Mouse (Mus musculus) liver, embryonic 13.5 days (tissue): ENCODE results near the gene Phlpp2. TPM values are rescaled to one million over a fixed set of nuclear protein-coding genes. Genes with fewer than 3 reads are reported as not detected.

Experiments
- ATAC-seq: fragments of 200-750 bp; cut with Nextera tagmentation; 2 replicates; pipeline ENCODE4 v1.8.0; 2017; ENCODE audit warnings: low read depth, mild to moderate bottlenecking, moderate number of reproducible peaks, moderate library complexity
- DNase-seq: peaks from one replicate; pipeline ENCODE4 v3.0.0; 2022
- H3K27ac ChIP-seq: fragments of 300-500 bp; sonication (generic); 2 replicates; pipeline ENCODE4 v1.5.1; 2015; ENCODE audit warnings: moderate library complexity, mild to moderate bottlenecking, inconsistent platforms
- H3K27me3 ChIP-seq: fragments of 300-500 bp; sonication (generic); 2 replicates; pipeline ENCODE4 v1.6.1; 2015; ENCODE audit warnings: mild to moderate bottlenecking, inconsistent platforms
- H3K36me3 ChIP-seq: fragments of 300-500 bp; sonication (generic); 2 replicates; pipeline ENCODE4 v1.6.1; 2015; ENCODE audit warnings: mild to moderate bottlenecking, inconsistent platforms
- H3K4me1 ChIP-seq: fragments of 300-500 bp; sonication (generic); replicated peaks from 2 replicates; pipeline ENCODE4 v1.6.1; 2015; ENCODE audit warnings: inconsistent platforms
- H3K4me2 ChIP-seq: fragments of 300-500 bp; sonication (generic); 2 replicates; pipeline ENCODE4 v1.6.1; 2015; ENCODE audit warnings: inconsistent platforms, mild to moderate bottlenecking, moderate library complexity
- H3K4me3 ChIP-seq: fragments of 300-500 bp; sonication (generic); replicated peaks from 2 replicates; pipeline ENCODE4 v1.5.1; 2015; ENCODE audit warnings: mild to moderate bottlenecking, inconsistent platforms
- H3K9ac ChIP-seq: fragments of 300-500 bp; sonication (generic); 2 replicates; pipeline ENCODE4 v1.6.1; 2015; ENCODE audit warnings: mild to moderate bottlenecking, inconsistent platforms
- H3K9me3 ChIP-seq: fragments of 300-500 bp; sonication (generic); replicated peaks from 2 replicates; pipeline ENCODE4 v1.6.1; 2016; ENCODE audit warnings: inconsistent platforms
- WGBS: fragments of 180-500 bp; shearing (Covaris S2); methylation state at CpG from one replicate; pipeline ENCODE4 v1.1.7; 2015; ENCODE audit not compliant: insufficient replicate concordance; 5-methylcytosine and 5-hydroxymethylcytosine counted together
- polyA plus RNA-seq: library from polyadenylated mRNA; unstranded; fragments of >200 nt; fragmentation: Nextera tagmentation; extraction: Ambion mirVana; gene quantifications from 2 replicates; pipeline ENCODE4 v1.2.1, GENCODE M21; 2015

The Phlpp2 gene
- polyA plus RNA-seq, 1 experiment from 2014 or later: 2.7 TPM

DNA sequence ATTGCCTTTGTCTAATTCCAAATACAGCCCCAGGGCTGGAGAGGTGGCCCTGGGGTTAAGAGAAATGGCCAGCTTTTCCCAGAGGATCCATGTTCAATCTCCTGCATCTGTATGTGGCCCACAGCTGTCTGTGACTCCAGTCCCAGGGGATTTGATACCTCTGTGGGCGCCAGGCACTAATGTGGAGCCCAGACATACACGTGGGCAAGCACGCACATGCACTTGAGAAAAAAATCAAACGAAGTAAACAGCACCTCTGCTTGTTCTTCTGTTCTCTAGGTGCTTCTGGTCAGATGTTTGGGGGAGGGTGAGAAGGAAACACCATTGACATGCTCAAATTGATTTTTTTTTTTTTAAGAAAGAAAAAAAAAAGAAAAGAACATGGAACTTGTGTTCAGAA, 95.8 kb downstream of the Phlpp2 start:
- Histone ChIP-seq H3K27me3 (peaks cover 52% of the 10 kb centered on the region), H3K4me2 (no peak overlapping the region), H3K9me3 (no peaks in the 10 kb centered on the region), H3K36me3 (no peaks in the 10 kb centered on the region), H3K4me3 (no peak overlapping the region), H3K4me1 (peaks cover 9% of the 10 kb centered on the region), H3K9ac (no peak overlapping the region), H3K27ac (no peak overlapping the region)
- DNase-seq (no peak), ATAC-seq (no peak)
- 57% methylated on average over 4 of the region's 4 CpGs for WGBS

DNA sequence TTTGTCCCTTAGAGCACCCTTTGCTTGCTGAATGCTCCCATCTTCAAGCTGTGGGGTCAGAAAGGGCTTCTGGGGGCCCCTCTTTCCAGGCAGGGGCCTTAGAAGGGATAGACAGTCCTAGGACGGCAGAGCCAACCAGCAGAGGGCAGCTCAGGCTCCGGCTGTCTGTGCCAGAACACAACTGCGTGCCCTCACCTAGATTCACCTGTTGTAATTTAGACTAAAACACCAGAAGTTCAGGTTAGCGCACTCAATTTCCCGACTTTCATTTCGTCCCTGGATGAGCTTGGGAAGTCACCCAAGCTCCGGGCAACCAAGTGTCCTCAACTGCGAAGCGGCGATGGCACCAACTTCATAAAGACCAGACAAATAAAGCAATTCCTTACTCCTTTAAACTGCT, 100.5 kb downstream of the Phlpp2 start:
- peaks cover 21% of the 10 kb centered on the region for H3K27me3 ChIP-seq
- no peaks in the 10 kb centered on the region for H3K9me3 ChIP-seq
- 47% methylated on average over 10 of the region's 10 CpGs for WGBS
- H3K4me3 ChIP-seq: no peak overlapping the region
- H3K27ac ChIP-seq: no peak overlapping the region
- ATAC-seq (no peak), DNase-seq (no peak)
- H3K4me1 ChIP-seq: no peaks in the 10 kb centered on the region
- H3K4me2 ChIP-seq: no peak overlapping the region
- H3K36me3 ChIP-seq: no peaks in the 10 kb centered on the region
- no peak overlapping the region for H3K9ac ChIP-seq

DNA sequence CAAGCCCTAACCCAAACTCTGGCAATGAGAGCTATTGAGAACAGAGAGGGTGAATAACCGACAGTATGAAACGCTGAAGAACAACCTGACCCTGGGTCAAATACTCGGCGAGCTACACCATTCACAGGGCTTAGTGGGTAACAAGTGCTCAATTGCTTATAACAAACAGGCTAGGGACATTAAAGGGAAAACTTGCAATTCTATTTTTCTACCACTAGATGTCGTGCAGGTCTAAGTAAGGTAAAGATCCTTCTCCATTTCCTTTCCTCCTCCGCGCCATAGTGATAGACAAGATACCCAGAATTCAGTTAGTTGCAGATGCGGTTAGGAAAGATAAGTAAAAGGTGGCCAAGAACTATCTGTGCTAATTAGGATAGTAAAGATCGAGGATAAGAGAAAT, 102.0 kb downstream of the Phlpp2 start:
- H3K9ac ChIP-seq: no peak overlapping the region
- H3K27ac ChIP-seq: no peak overlapping the region
- H3K9me3 ChIP-seq: no peaks in the 10 kb centered on the region
- H3K4me1 ChIP-seq: no peaks in the 10 kb centered on the region
- H3K4me3 ChIP-seq: no peak overlapping the region
- no peak for ATAC-seq
- H3K36me3 ChIP-seq: no peaks in the 10 kb centered on the region
- DNase-seq: no peak
- WGBS: 7% methylated on average over 9 of the region's 9 CpGs
- peaks cover 21% of the 10 kb centered on the region for H3K27me3 ChIP-seq
- H3K4me2 ChIP-seq: no peak overlapping the region

DNA sequence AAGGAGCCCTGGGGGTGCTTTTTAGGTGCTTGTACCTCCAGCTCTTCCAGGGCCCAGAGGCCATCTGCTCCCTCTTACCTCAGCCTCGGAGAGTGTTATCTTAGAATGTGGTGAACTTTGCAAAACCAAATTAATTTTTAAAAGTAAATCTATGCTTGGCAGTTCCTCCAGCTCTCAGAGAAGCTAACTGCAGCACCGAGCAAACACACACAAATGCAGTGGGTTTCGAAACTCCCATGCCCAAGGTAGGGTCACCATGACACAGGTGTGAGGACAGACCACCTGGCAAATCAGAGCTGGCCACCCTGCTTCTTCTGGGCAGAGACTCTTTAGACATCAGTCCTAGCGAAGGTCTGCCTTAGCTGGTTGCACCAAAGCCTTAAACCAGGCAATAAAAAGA, 104.6 kb downstream of the Phlpp2 start:
- no peak for ATAC-seq

DNA sequence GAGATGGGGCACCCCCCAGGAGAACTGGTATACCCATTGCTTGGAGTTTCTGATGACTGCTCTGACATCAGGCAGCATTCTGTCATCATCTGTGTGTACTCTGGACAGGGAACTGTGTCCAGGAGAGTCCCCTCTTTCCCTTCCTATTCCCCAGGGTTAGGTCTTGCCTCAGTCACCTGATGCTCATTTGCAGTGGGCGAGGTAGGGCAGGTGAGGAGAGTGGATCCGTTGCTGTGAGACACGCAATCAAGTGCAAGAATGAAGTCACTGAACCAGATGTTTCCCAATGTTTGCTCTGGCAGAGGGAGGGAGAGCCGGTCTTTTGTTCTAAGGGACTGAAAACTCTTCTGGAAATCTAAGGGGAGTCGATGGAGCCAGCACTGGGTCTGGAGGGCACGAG, 111.0 kb downstream of the Phlpp2 start:
- Histone ChIP-seq H3K4me3 (no peak overlapping the region), H3K9ac (no peak overlapping the region), H3K9me3 (no peaks in the 10 kb centered on the region), H3K4me1 (no peaks in the 10 kb centered on the region), H3K4me2 (no peak overlapping the region), H3K27me3 (no peaks in the 10 kb centered on the region), H3K27ac (no peak overlapping the region), H3K36me3 (no peaks in the 10 kb centered on the region)
- 59% methylated on average over 6 of the region's 6 CpGs for WGBS
- no peak for ATAC-seq
- DNase-seq: no peak

More for the DNA sequence above, 104.6 kb downstream of the Phlpp2 start:
- Histone ChIP-seq H3K27ac (no peak overlapping the region), H3K36me3 (no peaks in the 10 kb centered on the region), H3K4me2 (no peak overlapping the region), H3K4me1 (no peaks in the 10 kb centered on the region), H3K9me3 (no peaks in the 10 kb centered on the region), H3K27me3 (peaks cover 21% of the 10 kb centered on the region), H3K4me3 (no peak overlapping the region), H3K9ac (no peak overlapping the region)
- 51% methylated on average over 4 of the region's 4 CpGs for WGBS
- no peak for DNase-seq

DNA sequence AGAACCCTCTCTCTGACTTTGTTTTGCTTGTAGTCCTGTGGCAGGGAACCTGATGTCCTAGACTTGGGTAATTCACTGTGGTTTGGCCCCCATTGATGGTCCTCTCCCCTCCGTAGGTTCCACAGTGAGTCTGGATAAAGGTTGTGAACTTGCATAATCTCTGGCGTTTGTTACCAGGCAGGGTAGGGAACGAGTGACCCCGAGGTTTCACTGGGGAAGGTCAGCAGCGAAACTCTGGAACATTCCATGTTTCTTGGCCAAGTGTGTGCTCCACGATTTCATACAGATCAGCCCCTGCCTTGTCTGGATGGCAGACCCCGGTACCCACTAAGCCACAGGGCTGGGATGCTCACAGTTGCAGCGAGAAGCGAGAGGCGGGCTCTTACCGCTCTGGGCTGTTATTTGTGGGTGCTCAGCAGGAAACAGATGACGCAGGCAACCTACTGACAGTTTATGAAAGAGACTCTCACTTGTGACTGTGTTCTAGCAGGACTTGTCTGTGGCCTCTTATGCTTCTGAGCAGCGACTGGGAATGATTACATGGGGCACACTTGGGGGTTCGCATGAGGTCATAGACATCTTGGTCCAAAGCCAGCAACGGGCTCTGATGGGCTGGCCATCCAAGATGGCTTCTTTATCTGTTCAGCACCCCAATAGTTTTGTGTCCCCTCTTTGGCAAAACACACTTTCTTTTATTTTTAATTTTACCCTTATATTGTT, 114.2 kb downstream of the Phlpp2 start:
- H3K4me1 ChIP-seq: no peaks in the 10 kb centered on the region
- 55% methylated on average over 15 of the region's 15 CpGs for WGBS
- no peak overlapping the region for H3K27ac ChIP-seq
- ATAC-seq (no peak), DNase-seq (no peak)
- no peak overlapping the region for H3K4me2 ChIP-seq
- no peaks in the 10 kb centered on the region for H3K9me3 ChIP-seq
- H3K9ac ChIP-seq: no peak overlapping the region
- H3K36me3 ChIP-seq: no peaks in the 10 kb centered on the region
- H3K4me3 ChIP-seq: no peak overlapping the region
- H3K27me3 ChIP-seq: no peaks in the 10 kb centered on the region

DNA sequence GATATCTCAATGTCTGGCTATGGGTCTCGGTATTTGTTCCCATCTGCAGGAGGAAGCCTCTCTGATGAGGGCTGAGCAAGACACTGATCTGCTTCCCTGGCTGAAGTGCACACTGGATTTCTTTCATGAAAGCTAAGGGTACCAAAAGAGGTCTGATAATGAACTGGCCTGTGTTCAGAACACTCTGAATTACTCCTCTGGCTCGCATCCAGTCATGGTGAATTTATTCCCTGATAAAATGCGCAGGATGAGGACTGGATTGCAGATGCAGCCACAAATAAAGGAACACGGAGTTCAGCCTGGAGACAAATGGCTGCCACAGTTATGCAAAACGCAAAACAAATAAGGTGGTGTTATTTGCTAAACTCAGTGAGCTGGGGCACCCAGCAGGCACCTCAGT, 115.6 kb downstream of the Phlpp2 start:
- no peak for DNase-seq
- 43% methylated on average over 5 of the region's 5 CpGs for WGBS
- H3K27ac ChIP-seq: no peak overlapping the region
- ATAC-seq: no peak
- H3K4me3 ChIP-seq: no peak overlapping the region
- H3K4me1 ChIP-seq: no peaks in the 10 kb centered on the region
- H3K36me3 ChIP-seq: no peaks in the 10 kb centered on the region
- H3K9ac ChIP-seq: no peak overlapping the region
- H3K4me2 ChIP-seq: no peak overlapping the region
- H3K9me3 ChIP-seq: no peaks in the 10 kb centered on the region
- H3K27me3 ChIP-seq: no peaks in the 10 kb centered on the region

DNA sequence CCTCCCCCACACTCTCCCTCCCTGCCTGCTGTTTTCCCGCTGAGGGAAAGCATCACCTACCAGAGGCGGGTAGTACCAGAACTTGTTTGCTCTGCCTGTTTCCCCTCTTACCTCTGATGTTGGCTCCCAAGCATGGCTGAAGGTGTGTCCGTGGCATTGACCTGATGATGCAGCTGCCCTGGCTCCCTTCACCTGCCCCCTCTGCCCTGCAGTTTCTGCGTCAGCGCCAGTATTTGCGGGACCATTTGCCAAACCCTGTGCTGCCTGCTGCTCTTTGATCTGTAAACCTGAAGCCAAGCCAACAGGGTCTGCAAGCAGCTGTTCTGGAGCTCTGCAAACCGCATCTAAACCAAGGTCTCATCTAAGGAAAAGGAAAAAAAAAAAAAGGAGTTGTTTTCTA, 118.0 kb downstream of the Phlpp2 start:
- no peaks in the 10 kb centered on the region for H3K36me3 ChIP-seq
- H3K4me2 ChIP-seq: no peak overlapping the region
- no peak overlapping the region for H3K4me3 ChIP-seq
- no peak overlapping the region for H3K27ac ChIP-seq
- H3K4me1 ChIP-seq: no peaks in the 10 kb centered on the region
- WGBS: 57% methylated on average over 7 of the region's 7 CpGs
- no peak overlapping the region for H3K9ac ChIP-seq
- ATAC-seq: peak; percentile 36; the same call in 1 of the 2 replicates
- no peak for DNase-seq
- no peaks in the 10 kb centered on the region for H3K27me3 ChIP-seq
- no peaks in the 10 kb centered on the region for H3K9me3 ChIP-seq

DNA sequence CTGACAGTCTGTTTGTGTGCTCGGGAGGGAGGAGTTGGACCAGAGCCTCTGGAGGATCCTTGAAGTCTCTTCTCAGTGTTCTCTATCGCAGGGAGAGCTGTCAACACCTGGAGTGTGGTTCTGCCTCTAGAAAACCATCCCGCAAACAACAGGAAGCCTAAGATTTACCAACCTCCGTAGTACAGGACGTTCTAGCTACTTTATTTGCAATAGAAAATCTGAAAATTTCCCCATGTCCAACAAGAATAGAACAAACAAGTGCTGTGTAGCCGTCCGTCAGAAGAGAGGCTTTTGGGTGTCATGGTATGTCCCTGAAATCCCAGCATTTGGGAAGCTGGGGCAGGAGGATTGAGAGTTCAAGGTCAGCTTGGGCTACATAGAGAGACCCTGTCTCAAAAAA, 119.4 kb downstream of the Phlpp2 start:
- no peaks in the 10 kb centered on the region for H3K4me1 ChIP-seq
- no peaks in the 10 kb centered on the region for H3K9me3 ChIP-seq
- no peak overlapping the region for H3K4me3 ChIP-seq
- 65% methylated on average over 7 of the region's 7 CpGs for WGBS
- H3K4me2 ChIP-seq: no peak overlapping the region
- H3K27me3 ChIP-seq: no peaks in the 10 kb centered on the region
- H3K27ac ChIP-seq: no peak overlapping the region
- DNase-seq (no peak), ATAC-seq (no peak)
- no peaks in the 10 kb centered on the region for H3K36me3 ChIP-seq
- no peak overlapping the region for H3K9ac ChIP-seq

DNA sequence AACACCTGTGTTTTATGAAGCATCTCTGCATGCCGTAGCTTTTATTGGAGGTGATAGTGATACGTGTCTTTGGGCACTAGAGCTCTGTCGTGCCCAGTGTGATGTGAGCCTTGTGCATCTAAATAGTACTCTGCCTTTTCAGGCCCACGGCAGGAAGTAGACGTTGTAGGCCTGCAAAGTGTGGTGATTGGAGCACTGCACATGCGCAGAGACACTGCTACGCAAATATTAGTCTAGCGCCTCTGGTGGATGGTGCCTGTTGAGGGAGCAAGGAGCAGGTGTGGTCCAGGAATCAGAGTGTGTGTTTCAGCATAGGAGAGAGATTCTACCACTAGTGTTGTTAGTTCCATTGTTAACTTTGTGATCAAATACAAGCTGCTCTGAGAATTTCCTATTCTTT, 120.8 kb downstream of the Phlpp2 start:
- Histone ChIP-seq H3K4me3 (no peak overlapping the region), H3K9me3 (no peaks in the 10 kb centered on the region), H3K4me2 (no peak overlapping the region), H3K27ac (no peak overlapping the region), H3K36me3 (no peaks in the 10 kb centered on the region), H3K27me3 (no peaks in the 10 kb centered on the region), H3K4me1 (no peaks in the 10 kb centered on the region), H3K9ac (no peak overlapping the region)
- 82% methylated on average over 8 of the region's 8 CpGs for WGBS
- DNase-seq: no peak
- ATAC-seq: no peak

DNA sequence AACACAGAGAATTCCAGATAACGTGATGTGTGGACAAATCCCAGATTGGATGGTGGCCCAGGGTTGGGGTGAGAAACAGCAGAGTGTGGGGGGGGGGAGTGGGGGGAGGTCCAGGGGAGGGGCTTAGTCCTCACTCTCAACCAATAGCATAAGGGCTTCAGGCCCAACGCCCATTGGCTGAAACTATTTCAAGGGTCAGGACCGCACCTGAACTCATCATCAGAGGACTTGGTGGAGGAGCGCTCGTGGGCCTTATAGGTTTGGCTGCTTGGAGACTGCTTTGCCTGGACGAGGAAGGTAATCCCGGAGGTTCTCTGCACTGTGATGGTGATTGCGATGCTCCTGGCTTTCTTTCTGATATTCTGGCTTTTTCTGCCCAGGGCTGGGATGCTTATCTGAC, 121.9 kb downstream of the Phlpp2 start, which contains the start of gene Tat:
Gene Tat (plus strand): TSS at position 214 of the 400 bp plus-strand sequence.
- no peaks in the 10 kb centered on the region for H3K36me3 ChIP-seq
- DNase-seq (no peak), ATAC-seq (no peak)
- WGBS: 67% methylated on average over 8 of the region's 8 CpGs
- no peaks in the 10 kb centered on the region for H3K27me3 ChIP-seq
- H3K9ac ChIP-seq: no peak within 1 kb of the TSS
- H3K4me1 ChIP-seq: no peaks in the 10 kb centered on the region
- H3K9me3 ChIP-seq: no peaks in the 10 kb centered on the region
- no peak within 1 kb of the TSS for H3K4me2 ChIP-seq
- no peak within 1 kb of the TSS for H3K27ac ChIP-seq
- H3K4me3 ChIP-seq: no peak within 1 kb of the TSS

DNA sequence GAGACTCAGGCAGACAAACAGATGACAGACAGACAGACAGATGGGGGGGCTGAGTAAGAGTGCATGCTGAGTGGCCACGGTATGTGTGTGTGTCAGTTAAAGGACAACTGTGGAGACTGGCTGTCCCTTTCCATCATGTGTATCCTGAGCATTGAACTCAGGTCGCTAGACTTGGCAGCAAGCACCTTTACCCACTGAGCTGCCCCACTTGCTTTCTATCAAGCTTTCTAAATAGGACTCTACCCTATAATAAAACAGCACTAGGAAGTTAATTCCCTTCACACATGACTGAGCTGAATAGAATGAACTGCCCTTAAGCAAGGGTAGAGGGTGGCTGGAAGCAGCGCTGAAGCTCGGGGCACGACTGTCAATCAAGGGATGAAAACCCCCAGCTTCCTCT, 123.8 kb downstream of the Phlpp2 start:
- H3K4me2 ChIP-seq: no peak overlapping the region
- H3K36me3 ChIP-seq: no peaks in the 10 kb centered on the region
- no peak overlapping the region for H3K9ac ChIP-seq
- 71% methylated on average over 5 of the region's 5 CpGs for WGBS
- no peaks in the 10 kb centered on the region for H3K4me1 ChIP-seq
- DNase-seq (no peak), ATAC-seq (no peak)
- no peaks in the 10 kb centered on the region for H3K27me3 ChIP-seq
- H3K27ac ChIP-seq: no peak overlapping the region
- H3K4me3 ChIP-seq: no peak overlapping the region
- H3K9me3 ChIP-seq: no peaks in the 10 kb centered on the region
